Mouse (Mus musculus) adrenal gland, postnatal 4 days (tissue): ENCODE measurements at regions not wholly inside any gene's neighbourhood (a gene's known extent, or its start where the extent isn't known, plus 50 kb on each side); places are given as distances from the start of the nearest gene placed in this dataset.

Source experiments
- DNase-seq, 2 experiments: peaks; one replicate each; pipeline ENCODE4 v3.0.0; 2021 to 2022; ENCODE audit warnings: low spot score in 2 of 2, mixed read lengths in 2 of 2

GRCm38 (mm10) chr8:92212786-92213535, 144.5 kb upstream of the Irx5 start:
- no peak for DNase-seq

GRCm38 (mm10) chr8:92209081-92209480, 148.3 kb upstream of the Irx5 start:
- no peak for DNase-seq

- no peak for DNase-seq
These were observed 161.8 kb upstream of the Irx5 start for GRCm38 (mm10) chr8:92195635-92196034.

GRCm38 (mm10) chr8:92194065-92194464, 163.4 kb upstream of the Irx5 start:
- DNase-seq = no peak

GRCm38 (mm10) chr8:92190261-92191025, 167.0 kb upstream of the Irx5 start:
- DNase-seq = no peak

- DNase-seq = no peak
These were observed 174.1 kb upstream of the Irx5 start for GRCm38 (mm10) chr8:92183331-92183730.

GRCm38 (mm10) chr8:92180651-92181050, 176.8 kb upstream of the Irx5 start:
- DNase-seq = no peak

GRCm38 (mm10) chr8:92179327-92179726, 178.1 kb upstream of the Irx5 start:
- no peak for DNase-seq

GRCm38 (mm10) chr8:92176101-92176500, 181.3 kb upstream of the Irx5 start:
- DNase-seq = no peak

GRCm38 (mm10) chr8:92174106-92174505, 183.3 kb upstream of the Irx5 start:
- no peak for DNase-seq

GRCm38 (mm10) chr8:92171578-92171977, 185.8 kb upstream of the Irx5 start:
- no peak for DNase-seq

- DNase-seq = no peak
These were observed 190.1 kb upstream of the Irx5 start for GRCm38 (mm10) chr8:92167340-92167783.

- no peak for DNase-seq
These were observed 192.1 kb upstream of the Irx5 start for GRCm38 (mm10) chr8:92165306-92165705.

GRCm38 (mm10) chr8:92164496-92164895, 192.9 kb upstream of the Irx5 start:
- no peak for DNase-seq

- DNase-seq = no peak
These were observed 196.4 kb upstream of the Irx5 start for GRCm38 (mm10) chr8:92161002-92161401.

GRCm38 (mm10) chr8:92158219-92158618, 199.2 kb upstream of the Irx5 start:
- DNase-seq = no peak

GRCm38 (mm10) chr8:92152478-92152877, 204.9 kb upstream of the Irx5 start:
- DNase-seq = no peak

GRCm38 (mm10) chr8:92147672-92148071, 209.8 kb upstream of the Irx5 start:
- no peak for DNase-seq

GRCm38 (mm10) chr8:92137091-92137882, 220.1 kb upstream of the Irx5 start:
- no peak for DNase-seq

GRCm38 (mm10) chr8:92136413-92136812, 221.0 kb upstream of the Irx5 start:
- no peak for DNase-seq

GRCm38 (mm10) chr8:92134434-92134833, 223.0 kb upstream of the Irx5 start:
- no peak for DNase-seq
